Mouse (Mus musculus): ENCODE data around the gene Bach1. TPM values are rescaled to one million over a fixed set of nuclear protein-coding genes. Genes with fewer than 3 reads are reported as not detected.

Gene Bach1
- total RNA-seq, 1 experiment from 2014 or later, result 33.9 TPM

- ATAC-seq (replicated peaks; ENCODE audit: low read depth, poor library complexity, severe bottlenecking), result no peak
Observed at GRCm38 (mm10) chr16:87734868-87735381, 36.2 kb downstream of the Bach1 start.

GRCm38 (mm10) chr16:87736106-87736505 is 37.4 kb downstream of the Bach1 start:
- no peak for ATAC-seq (replicated peaks; ENCODE audit: low read depth, poor library complexity, severe bottlenecking)

GRCm38 (mm10) chr16:87737296-87737695 is 38.6 kb downstream of the Bach1 start:
- ATAC-seq (replicated peaks; ENCODE audit: low read depth, poor library complexity, severe bottlenecking), result no peak

- ATAC-seq (replicated peaks; ENCODE audit: low read depth, poor library complexity, severe bottlenecking), result no peak
Observed at GRCm38 (mm10) chr16:87737842-87738639, 39.3 kb downstream of the Bach1 start.

GRCm38 (mm10) chr16:87741034-87741715 is 42.4 kb downstream of the Bach1 start:
- ATAC-seq (replicated peaks; ENCODE audit: low read depth, poor library complexity, severe bottlenecking), result no peak

GRCm38 (mm10) chr16:87743661-87744060 is 44.9 kb downstream of the Bach1 start:
- no peak for ATAC-seq (replicated peaks; ENCODE audit: low read depth, poor library complexity, severe bottlenecking)

- no peak for ATAC-seq (replicated peaks; ENCODE audit: low read depth, poor library complexity, severe bottlenecking)
Observed at GRCm38 (mm10) chr16:87744338-87744737, 45.6 kb downstream of the Bach1 start.

- ATAC-seq (replicated peaks; ENCODE audit: low read depth, poor library complexity, severe bottlenecking), result no peak
Observed at GRCm38 (mm10) chr16:87745192-87745945, 46.6 kb downstream of the Bach1 start.

- ATAC-seq (replicated peaks; ENCODE audit: low read depth, poor library complexity, severe bottlenecking), result peak; percentile 99
Observed at GRCm38 (mm10) chr16:87746728-87747127, 48.0 kb downstream of the Bach1 start.

- ATAC-seq (replicated peaks; ENCODE audit: low read depth, poor library complexity, severe bottlenecking), result no peak
Observed at GRCm38 (mm10) chr16:87751243-87751642, 52.5 kb downstream of the Bach1 start.

GRCm38 (mm10) chr16:87752482-87752881 is 53.7 kb downstream of the Bach1 start:
- no peak for ATAC-seq (replicated peaks; ENCODE audit: low read depth, poor library complexity, severe bottlenecking)

GRCm38 (mm10) chr16:87754858-87755257 is 56.1 kb downstream of the Bach1 start:
- ATAC-seq (replicated peaks; ENCODE audit: low read depth, poor library complexity, severe bottlenecking), result peak; percentile 88

GRCm38 (mm10) chr16:87755915-87756314 is 57.2 kb downstream of the Bach1 start:
- ATAC-seq (replicated peaks; ENCODE audit: low read depth, poor library complexity, severe bottlenecking), result no peak

- no peak for ATAC-seq (replicated peaks; ENCODE audit: low read depth, poor library complexity, severe bottlenecking)
Observed at GRCm38 (mm10) chr16:87758016-87758415, 59.3 kb downstream of the Bach1 start.

GRCm38 (mm10) chr16:87764668-87765109 is 65.9 kb downstream of the Bach1 start:
- ATAC-seq (replicated peaks; ENCODE audit: low read depth, poor library complexity, severe bottlenecking), result 0 out of 2 replicates have a peak, but pooled peaks have one; percentile 34

GRCm38 (mm10) chr16:87765984-87766383 is 67.2 kb downstream of the Bach1 start:
- ATAC-seq (replicated peaks; ENCODE audit: low read depth, poor library complexity, severe bottlenecking), result no peak

- ATAC-seq (replicated peaks; ENCODE audit: low read depth, poor library complexity, severe bottlenecking), result no peak
Observed at GRCm38 (mm10) chr16:87770576-87770975, 71.8 kb downstream of the Bach1 start.

- ATAC-seq (replicated peaks; ENCODE audit: low read depth, poor library complexity, severe bottlenecking), result no peak
Observed at GRCm38 (mm10) chr16:87771926-87772325, 73.2 kb downstream of the Bach1 start.

GRCm38 (mm10) chr16:87774398-87774797 is 75.7 kb downstream of the Bach1 start:
- ATAC-seq (replicated peaks; ENCODE audit: low read depth, poor library complexity, severe bottlenecking), result 0 out of 2 replicates have a peak, but pooled peaks have one; percentile 37

GRCm38 (mm10) chr16:87777373-87777772 is 78.6 kb downstream of the Bach1 start:
- ATAC-seq (replicated peaks; ENCODE audit: low read depth, poor library complexity, severe bottlenecking), result peak; percentile 55
